Mouse (Mus musculus) olfactory bulb, adult 2 months (tissue): ENCODE results near the gene Tln1.

Experiments used
- CTCF ChIP-seq: fragments of 200-500 bp; IDR thresholded peaks from 2 replicates; pipeline ENCODE4 v1.5.1; 2012; ENCODE audit warnings: low read depth, mild to moderate bottlenecking, low read length, moderate library complexity; ENCODE audit not compliant: insufficient read depth
- POLR2A ChIP-seq: fragments of 200-500 bp; IDR thresholded peaks from 2 replicates; pipeline ENCODE4 v1.6.1; 2012; ENCODE audit warnings: mild to moderate bottlenecking, low read depth, low read length, moderate library complexity; ENCODE audit not compliant: insufficient read depth

- TF ChIP-seq CTCF (no peak), POLR2A (no peak)
Observed at GRCm38 (mm10) chr4:43519551-43519950, 42.9 kb downstream of the Tln1 start.
